Mouse (Mus musculus): ENCODE results near the gene Ccdc92b. TPM values are rescaled to one million over a fixed set of nuclear protein-coding genes. Genes with fewer than 3 reads are reported as not detected.

Ccdc92b gene
- polyA plus RNA-seq, 1 experiment = 0.06 TPM

DNA sequence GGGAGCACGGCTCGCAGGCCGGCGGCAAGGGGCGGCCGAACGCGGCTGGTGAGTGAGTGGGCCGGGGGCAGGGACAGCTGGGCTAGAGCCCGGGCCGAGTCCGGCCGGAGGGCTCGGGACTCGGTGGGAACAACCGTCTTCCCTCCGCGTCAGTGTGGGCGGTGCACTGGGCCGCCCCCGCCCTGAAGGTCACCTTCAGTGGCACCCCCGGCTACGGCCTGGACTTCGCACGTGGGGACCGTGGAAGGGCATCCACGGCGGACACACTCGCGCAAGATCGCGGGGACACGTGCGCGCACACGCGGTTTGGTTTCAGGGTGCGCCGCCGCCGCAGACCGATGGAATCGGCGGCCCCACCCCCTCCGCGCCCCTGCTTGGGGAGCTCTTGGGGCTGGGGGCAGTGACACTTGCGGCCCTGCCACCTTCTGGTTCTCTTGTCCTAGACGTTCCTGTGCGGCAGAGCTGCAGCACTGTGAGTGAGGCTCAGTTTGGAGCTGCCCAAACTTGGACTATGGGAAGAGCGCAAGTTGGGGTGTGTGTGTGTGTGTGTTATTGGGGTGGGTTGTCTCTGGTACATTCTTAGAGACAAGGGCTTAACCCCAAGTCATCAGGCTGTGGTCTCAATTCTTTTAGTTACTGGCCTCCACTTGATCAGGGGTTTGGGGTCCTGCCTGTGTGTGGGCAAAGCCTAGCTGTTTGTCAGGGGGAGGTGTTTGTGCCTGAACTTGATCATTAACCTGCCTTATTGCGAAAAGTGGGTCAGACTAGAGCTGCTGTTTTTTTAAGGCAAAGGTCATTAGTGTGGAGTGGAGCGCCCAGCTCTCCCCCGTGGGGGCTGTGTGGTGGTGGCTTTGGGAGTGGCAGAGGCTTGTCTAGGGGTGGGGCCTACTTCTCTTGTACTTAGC, 30.5 kb downstream of the Ccdc92b start:
- no peaks in the 10 kb centered on the region for H3K9me3 ChIP-seq
- H3K36me3 ChIP-seq (replicated peaks; ENCODE audit: low read length) = peaks cover 28% of the 10 kb centered on the region
- peaks cover 67% of the 10 kb centered on the region for H3K4me1 ChIP-seq
- peak overlapping the region; percentile 97 for H3K4me3 ChIP-seq (replicated peaks)
- H3K27me3 ChIP-seq (replicated peaks) = no peaks in the 10 kb centered on the region
- no peak for TF ChIP-seq FLI1 (IDR thresholded peaks at IDR 0.05; ENCODE audit: low read length)
- no peak for TF ChIP-seq GATA1 (IDR thresholded peaks at IDR 0.05; ENCODE audit: borderline replicate concordance, low read length)

DNA sequence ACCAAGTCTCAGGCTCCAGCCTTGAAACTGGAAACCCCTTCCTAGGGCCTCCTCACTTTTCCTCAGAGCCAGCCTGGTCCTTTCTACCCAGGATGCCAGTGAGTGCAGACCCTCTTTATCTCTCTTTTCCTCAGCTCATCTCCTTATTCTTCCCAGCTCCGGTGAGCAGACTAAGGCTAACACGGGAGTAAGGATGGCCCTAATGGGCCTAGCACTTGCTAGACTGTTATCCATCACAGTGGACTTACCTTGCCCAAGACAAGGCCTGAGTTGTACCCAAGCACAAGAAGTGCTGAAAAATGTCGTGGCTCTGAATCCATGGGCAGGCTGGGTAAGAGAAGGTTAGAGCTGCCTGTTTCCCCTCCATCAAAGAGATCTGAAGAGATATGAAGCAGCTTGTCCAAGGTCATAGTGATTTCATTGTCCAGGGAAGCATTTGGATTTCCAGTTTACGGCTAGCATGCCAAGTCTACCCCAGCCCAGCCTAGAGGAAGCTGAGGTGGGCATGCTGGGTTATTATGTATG, 31.2 kb downstream of the Ccdc92b start:
- Histone ChIP-seq H3K4me1 (peaks cover 75% of the 10 kb centered on the region), H3K36me3 (replicated peaks; ENCODE audit: low read length) (peaks cover 30% of the 10 kb centered on the region), H3K27me3 (replicated peaks) (no peaks in the 10 kb centered on the region), H3K4me3 (replicated peaks) (peak overlapping the region; percentile 97), H3K9me3 (no peaks in the 10 kb centered on the region)
- TF ChIP-seq FLI1 (IDR thresholded peaks at IDR 0.05; ENCODE audit: low read length) (no peak), GATA1 (IDR thresholded peaks at IDR 0.05; ENCODE audit: borderline replicate concordance, low read length) (no peak)

DNA sequence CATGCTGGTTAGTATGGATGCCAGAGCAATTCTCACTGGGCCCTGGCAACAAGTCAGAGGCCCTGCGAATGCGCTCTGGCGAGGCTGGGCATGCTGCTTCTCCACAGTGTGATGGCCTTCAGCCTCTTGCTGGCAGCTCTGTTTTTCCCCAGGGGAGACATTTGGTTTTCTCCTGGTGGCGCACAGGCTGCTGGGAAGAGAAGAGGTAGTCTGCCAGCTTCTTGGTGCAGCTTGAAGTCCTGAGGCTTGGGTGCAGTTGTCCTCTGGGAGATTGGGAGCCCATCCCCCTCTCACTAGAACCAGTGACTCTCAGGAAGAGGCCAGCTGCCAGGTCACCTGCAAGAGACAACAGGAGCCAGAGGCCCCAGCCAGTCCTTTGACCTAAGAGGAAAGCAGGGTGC, 33.4 kb downstream of the Ccdc92b start:
- Histone ChIP-seq H3K36me3 (replicated peaks; ENCODE audit: low read length) (peaks cover 52% of the 10 kb centered on the region), H3K4me3 (replicated peaks) (no peak overlapping the region), H3K4me1 (peaks cover 84% of the 10 kb centered on the region), H3K27me3 (replicated peaks) (no peaks in the 10 kb centered on the region), H3K9me3 (0 out of 2 replicates have a peak, but pooled peaks cover 2% of the 10 kb centered on the region)
- TF ChIP-seq FLI1 (IDR thresholded peaks at IDR 0.05; ENCODE audit: low read length) (no peak), GATA1 (IDR thresholded peaks at IDR 0.05; ENCODE audit: borderline replicate concordance, low read length) (no peak)

DNA sequence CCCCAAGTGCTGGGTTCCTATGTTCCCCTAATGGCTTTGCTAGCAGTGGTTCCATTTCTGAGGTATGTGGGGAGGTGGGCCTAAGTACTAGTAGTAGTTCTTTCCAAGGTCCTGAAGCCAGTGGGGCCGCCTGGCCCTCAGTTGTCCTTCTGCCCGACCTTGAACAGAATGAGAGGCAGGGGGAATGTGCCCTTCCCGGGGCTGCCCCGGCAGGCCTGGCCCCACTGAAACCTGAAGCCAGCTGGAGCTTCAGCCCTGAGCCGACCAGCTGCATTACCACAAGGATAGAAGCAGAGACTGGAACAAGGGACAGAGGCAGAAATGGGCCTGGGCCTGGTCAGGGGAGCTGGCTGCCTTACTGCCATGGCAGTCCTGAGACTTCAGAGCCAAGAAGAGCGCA, 34.0 kb downstream of the Ccdc92b start:
- Histone ChIP-seq H3K4me1 (peaks cover 78% of the 10 kb centered on the region), H3K4me3 (replicated peaks) (no peak overlapping the region), H3K9me3 (peaks cover 5% of the 10 kb centered on the region; the same call in 1 of the 2 replicates), H3K27me3 (replicated peaks) (no peaks in the 10 kb centered on the region), H3K36me3 (replicated peaks; ENCODE audit: low read length) (peaks cover 58% of the 10 kb centered on the region)
- no peak for TF ChIP-seq FLI1 (IDR thresholded peaks at IDR 0.05; ENCODE audit: low read length)
- TF ChIP-seq GATA1 (IDR thresholded peaks at IDR 0.05; ENCODE audit: borderline replicate concordance, low read length) = no peak

DNA sequence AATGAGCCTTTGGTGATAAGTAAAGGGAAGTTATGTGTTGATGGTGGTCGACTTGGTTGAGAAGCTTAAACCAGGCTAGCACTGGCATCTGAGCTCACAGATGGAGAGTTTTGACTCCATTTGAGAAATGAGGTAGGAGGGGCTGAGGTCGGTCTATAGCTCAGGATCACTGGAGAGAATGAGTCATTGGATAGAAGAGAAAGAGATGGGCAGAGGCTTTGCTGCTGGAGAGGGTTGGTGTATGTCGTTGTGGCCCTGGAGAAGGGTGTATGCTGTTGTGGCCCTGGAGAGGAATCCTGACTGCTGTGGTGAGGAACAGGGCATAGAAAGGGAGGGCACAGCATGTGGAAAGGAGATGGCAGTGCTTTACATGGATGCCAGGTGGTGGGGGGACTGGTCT, 36.5 kb downstream of the Ccdc92b start:
- TF ChIP-seq FLI1 (IDR thresholded peaks at IDR 0.05; ENCODE audit: low read length) (no peak), GATA1 (IDR thresholded peaks at IDR 0.05; ENCODE audit: borderline replicate concordance, low read length) (no peak)
- Histone ChIP-seq H3K9me3 (peaks cover 5% of the 10 kb centered on the region; the same call in 1 of the 2 replicates), H3K36me3 (replicated peaks; ENCODE audit: low read length) (peaks cover 83% of the 10 kb centered on the region), H3K4me3 (replicated peaks) (peak overlapping the region; percentile 44), H3K4me1 (peaks cover 58% of the 10 kb centered on the region), H3K27me3 (replicated peaks) (no peaks in the 10 kb centered on the region)

DNA sequence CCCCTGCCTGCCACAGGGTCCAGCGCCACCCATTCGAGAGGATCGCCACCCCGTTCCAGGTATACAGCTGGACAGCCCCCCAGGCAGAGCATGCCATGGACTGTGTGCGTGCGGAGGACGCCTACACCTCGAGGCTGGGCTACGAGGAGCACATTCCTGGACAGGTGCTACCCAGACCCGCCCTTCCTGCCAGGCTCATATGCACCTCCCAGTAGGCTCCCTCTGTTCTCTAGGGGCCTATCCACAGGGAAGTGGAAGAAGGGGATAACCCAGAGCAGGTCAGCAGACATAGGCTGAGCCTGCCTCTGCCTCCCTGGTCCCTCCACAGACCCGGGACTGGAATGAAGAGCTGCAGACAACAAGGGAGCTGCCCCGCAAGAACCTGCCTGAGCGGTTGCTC, 40.9 kb downstream of the Ccdc92b start:
- no peaks in the 10 kb centered on the region for H3K27me3 ChIP-seq (replicated peaks)
- TF ChIP-seq GATA1 (IDR thresholded peaks at IDR 0.05; ENCODE audit: borderline replicate concordance, low read length) = no peak
- no peak for TF ChIP-seq FLI1 (IDR thresholded peaks at IDR 0.05; ENCODE audit: low read length)
- H3K4me1 ChIP-seq = peaks cover 56% of the 10 kb centered on the region
- H3K4me3 ChIP-seq (replicated peaks) = no peak overlapping the region
- peaks cover 5% of the 10 kb centered on the region; the same call in 1 of the 2 replicates for H3K9me3 ChIP-seq
- H3K36me3 ChIP-seq (replicated peaks; ENCODE audit: low read length) = peaks cover 97% of the 10 kb centered on the region

DNA sequence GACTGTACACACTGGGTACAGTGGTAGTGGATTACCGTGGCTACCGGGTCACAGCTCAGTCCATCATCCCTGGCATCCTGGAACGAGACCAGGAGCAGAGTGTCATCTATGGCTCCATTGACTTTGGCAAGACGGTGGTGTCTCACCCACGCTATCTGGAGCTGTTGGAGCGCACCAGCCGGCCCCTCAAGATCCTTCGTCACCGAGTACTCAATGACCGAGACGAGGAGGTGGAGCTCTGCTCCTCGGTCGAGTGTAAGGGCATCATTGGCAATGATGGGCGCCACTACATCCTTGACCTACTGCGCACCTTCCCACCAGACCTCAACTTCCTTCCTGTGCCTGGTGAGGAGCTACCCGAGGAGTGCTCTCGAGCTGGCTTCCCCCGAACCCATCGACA, 42.2 kb downstream of the Ccdc92b start:
- Histone ChIP-seq H3K9me3 (peaks cover 5% of the 10 kb centered on the region; the same call in 1 of the 2 replicates), H3K4me3 (replicated peaks) (peak overlapping the region; percentile 50), H3K27me3 (replicated peaks) (no peaks in the 10 kb centered on the region), H3K4me1 (peaks cover 51% of the 10 kb centered on the region), H3K36me3 (replicated peaks; ENCODE audit: low read length) (peaks cover 100% of the 10 kb centered on the region)
- no peak for TF ChIP-seq GATA1 (IDR thresholded peaks at IDR 0.05; ENCODE audit: borderline replicate concordance, low read length)
- no peak for TF ChIP-seq FLI1 (IDR thresholded peaks at IDR 0.05; ENCODE audit: low read length)

DNA sequence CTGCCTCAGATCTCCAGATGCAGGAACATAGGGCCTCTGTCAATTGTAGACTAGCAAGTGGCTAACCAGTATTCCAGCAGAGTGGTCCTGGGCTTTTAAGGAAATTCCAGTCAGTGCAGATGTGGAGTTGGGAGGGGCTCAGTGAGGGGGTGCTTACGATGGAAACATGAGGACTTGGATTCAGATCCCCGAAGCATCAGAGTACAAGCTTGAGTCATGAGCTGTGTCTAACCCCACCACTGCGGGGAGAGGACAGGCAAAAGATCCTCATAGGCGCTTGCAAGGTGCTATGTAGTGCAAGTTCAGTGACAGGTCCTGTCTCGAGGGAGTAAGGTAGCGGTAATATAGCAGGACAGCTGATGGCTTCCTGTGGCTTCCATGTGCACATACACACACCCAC, 42.8 kb downstream of the Ccdc92b start:
- Histone ChIP-seq H3K27me3 (replicated peaks) (no peaks in the 10 kb centered on the region), H3K9me3 (peaks cover 5% of the 10 kb centered on the region; the same call in 1 of the 2 replicates), H3K4me3 (replicated peaks) (no peak overlapping the region), H3K36me3 (replicated peaks; ENCODE audit: low read length) (peaks cover 100% of the 10 kb centered on the region), H3K4me1 (peaks cover 50% of the 10 kb centered on the region)
- TF ChIP-seq GATA1 (IDR thresholded peaks at IDR 0.05; ENCODE audit: borderline replicate concordance, low read length) (no peak), FLI1 (IDR thresholded peaks at IDR 0.05; ENCODE audit: low read length) (no peak)

DNA sequence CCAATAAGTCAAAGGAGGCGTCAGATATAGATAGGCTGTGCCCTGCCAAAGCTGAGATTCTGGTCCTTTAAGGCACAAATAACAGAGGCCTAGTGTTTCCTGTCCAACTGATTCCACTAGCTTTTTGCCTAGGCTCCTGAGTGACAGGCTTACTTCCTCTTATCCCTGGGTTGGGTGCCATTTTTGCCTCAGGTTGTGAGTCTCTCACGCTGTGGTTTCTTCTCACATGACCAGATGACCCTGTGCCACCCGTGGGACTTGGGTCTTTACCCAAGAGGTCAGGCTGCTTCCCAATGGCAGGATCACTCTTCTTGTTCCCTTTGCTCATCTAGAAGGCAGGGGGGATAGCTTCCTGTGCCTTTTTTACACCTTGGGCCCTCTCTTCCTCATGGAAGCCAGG, 44.9 kb downstream of the Ccdc92b start:
- Histone ChIP-seq H3K4me3 (replicated peaks) (no peak overlapping the region), H3K36me3 (replicated peaks; ENCODE audit: low read length) (peaks cover 100% of the 10 kb centered on the region), H3K27me3 (replicated peaks) (no peaks in the 10 kb centered on the region), H3K4me1 (peaks cover 50% of the 10 kb centered on the region), H3K9me3 (no peaks in the 10 kb centered on the region)
- TF ChIP-seq FLI1 (IDR thresholded peaks at IDR 0.05; ENCODE audit: low read length) (no peak), GATA1 (IDR thresholded peaks at IDR 0.05; ENCODE audit: borderline replicate concordance, low read length) (no peak)

DNA sequence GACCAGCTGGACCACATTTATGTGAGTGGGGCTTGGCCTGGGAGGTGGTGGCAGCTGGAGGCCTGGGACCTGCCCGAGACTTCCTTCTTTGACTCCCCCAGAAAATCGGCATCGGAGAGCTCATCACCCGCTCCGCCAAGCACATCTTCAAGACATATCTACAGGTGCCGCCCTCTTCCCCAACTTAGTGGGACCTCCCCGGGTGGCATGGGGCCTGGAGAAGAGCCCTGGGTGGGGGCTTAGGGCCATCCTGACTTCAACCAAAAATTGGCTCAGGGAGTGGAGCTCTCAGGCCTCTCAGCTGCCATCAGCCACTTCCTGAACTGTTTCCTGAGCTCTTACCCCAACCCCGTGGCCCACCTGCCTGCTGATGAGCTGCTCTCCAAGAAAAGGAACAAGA, 45.5 kb downstream of the Ccdc92b start:
- peak overlapping the region; percentile 62 for H3K4me3 ChIP-seq (replicated peaks)
- H3K9me3 ChIP-seq = no peaks in the 10 kb centered on the region
- no peaks in the 10 kb centered on the region for H3K27me3 ChIP-seq (replicated peaks)
- H3K36me3 ChIP-seq (replicated peaks; ENCODE audit: low read length) = peaks cover 100% of the 10 kb centered on the region
- peaks cover 50% of the 10 kb centered on the region for H3K4me1 ChIP-seq
- no peak for TF ChIP-seq FLI1 (IDR thresholded peaks at IDR 0.05; ENCODE audit: low read length)
- no peak for TF ChIP-seq GATA1 (IDR thresholded peaks at IDR 0.05; ENCODE audit: borderline replicate concordance, low read length)
